Mouse (Mus musculus): ENCODE results near the gene C7.

C7 gene

GRCm38 (mm10) chr15:4973355-4973754, 90.2 kb downstream of the C7 start:
- DNase-seq, result no peak

All from cerebellum, adult 18-20 months (tissue).